Mouse (Mus musculus): ENCODE results near the gene Erh. TPM values are rescaled to one million over a fixed set of nuclear protein-coding genes. Genes with fewer than 3 reads are reported as not detected.
A peak's percentile ranks its signal among the peaks of the same experiment; 100 is the strongest.

Erh gene
- total RNA-seq, 4 experiments from 2014 or later: 23.9 to 53.3 (median 35.7) TPM

DNA sequence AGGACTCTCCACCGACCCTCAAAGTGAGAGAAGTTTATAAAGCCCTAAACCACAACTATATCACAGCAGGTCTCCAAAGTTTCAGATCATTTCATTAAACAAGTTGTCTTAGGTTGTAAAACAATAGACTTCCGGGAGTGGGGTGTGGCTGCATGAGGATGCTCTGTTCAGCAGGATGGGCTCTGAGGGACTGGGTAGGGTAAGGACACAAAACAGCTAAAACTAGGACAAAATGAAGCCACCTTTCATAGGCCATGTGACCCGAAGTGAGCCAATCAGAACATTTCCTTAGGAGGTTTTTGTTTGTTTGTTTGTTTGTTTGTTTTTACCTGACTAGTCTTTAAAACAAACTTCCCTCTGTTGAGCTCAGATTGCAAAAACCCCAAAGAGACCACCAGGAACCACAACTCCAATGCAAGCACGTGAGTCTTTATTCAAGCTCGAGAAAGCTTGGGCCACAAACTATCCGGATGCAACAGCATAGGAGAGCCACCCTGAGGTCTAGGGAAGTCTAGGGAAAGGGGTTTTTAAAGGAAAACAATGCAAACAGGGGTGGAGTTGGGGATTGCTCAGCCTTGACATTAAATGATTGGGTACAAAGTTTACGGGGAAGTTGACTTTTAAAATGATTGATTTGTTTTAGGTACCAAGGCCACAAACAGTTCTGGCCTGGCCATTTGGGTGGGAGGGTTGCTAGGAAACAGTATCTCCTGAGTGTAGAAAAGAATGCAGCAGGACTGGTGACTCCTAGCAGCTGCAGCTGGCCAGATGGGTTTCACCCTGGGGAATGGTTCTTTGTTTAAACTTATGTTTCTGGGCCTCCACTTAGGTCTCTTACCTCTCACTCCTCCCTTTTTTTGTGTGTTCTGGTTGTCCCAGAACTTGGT, 28.5 kb downstream of the Erh start:
- DNase-seq (ENCODE audit: low spot score in 2 of 2): no peak

DNA sequence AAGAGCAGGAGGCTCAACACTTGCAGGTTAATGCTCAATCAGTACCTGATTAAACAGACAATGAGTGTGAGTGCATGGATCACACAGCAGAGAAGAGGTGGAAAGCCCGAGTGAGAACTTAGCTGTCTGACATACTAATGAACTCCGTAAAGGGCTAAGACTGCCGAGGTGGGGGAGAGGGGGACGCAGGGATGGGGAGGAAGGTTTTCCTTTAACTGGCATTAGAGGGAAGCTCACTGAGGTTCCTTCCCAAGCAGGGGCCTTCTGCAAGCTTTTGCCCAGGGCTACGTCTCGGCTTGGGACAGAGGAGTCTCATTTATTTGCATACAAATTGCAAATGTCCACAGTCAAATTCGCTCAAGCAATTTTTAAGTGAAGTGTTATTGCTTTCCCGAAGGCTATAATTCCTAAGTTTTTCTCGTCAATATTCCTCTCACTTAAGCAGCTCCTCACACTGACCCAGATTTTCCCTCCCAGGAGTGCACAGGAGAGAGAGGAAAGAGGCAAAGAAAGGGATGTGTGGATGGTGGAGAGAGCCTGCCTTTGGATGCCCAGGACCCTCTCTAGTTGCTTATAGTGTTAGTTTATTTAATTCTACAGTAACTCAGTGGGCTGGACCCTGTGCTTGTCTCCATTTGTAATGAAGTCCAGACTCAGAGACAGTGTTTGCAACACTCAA, 31.9 kb downstream of the Erh start:
- DNase-seq (ENCODE audit: low spot score in 2 of 2): no peak

- DNase-seq (ENCODE audit: low spot score in 2 of 2): no peak
These were observed 34.2 kb downstream of the Erh start for GRCm38 (mm10) chr12:80609928-80610327.

- no peak for DNase-seq (ENCODE audit: low spot score in 2 of 2)
These were observed 35.6 kb downstream of the Erh start for GRCm38 (mm10) chr12:80608576-80608975.

- DNase-seq (ENCODE audit: low spot score in 2 of 2): peak in 1 of 2 experiments; percentile 45
These were observed 39.9 kb downstream of the Erh start for GRCm38 (mm10) chr12:80604218-80604617.

DNA sequence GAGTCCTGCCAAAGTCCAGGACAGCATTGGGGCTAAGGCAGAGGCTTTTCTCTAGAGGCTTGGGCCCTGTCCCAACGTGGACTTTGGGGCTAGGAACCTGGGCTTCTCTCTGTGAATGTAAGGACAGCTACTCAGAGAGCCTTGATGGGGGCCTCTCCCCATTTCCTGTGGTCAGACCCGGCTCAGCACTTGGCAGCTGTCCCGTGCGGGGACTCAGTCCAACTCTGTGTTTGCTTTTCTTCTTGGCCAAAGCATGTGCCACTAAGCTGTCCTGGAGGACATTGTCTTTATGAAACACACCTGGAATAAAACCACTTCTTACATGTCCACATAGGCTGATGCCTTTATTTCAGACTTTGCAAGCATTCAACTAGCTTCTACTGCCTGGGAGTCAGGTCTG, 40.6 kb downstream of the Erh start:
- no peak for DNase-seq (ENCODE audit: low spot score in 2 of 2)

GRCm38 (mm10) chr12:80602432-80602831, 41.7 kb downstream of the Erh start:
- no peak for DNase-seq (ENCODE audit: low spot score in 2 of 2)

DNA sequence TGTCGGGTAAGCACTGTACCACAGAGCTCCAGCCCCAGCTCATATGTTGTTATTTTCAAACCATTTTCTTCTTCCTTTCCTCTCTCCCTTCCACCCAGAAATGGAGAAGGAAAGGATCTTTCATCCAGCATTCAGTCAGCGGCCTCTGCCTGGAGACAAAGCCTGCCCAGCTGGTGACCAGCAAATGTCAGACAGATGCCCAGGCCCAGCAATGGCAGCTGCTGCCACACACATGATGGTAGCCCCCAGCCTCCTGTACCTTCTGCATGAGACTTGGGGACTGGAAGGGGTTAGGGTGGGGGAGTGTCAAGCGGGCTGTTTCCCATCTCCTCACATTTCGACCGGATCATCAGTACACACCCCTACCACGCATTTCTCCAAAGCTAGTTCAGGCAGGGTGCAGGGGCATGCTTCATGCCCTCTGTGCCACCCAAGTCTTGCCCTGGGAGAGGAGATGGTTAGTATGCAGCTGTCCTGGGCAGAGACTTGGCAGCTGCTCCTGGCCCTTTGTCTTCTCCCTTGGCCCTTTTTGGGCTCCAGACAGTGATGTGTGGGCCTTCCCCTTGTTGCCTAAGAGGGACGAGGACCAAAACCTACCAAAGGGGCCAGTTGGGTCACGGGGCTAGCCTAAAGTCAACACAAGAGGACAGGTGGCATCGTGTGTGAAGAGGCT, 42.4 kb downstream of the Erh start:
- DNase-seq (ENCODE audit: low spot score in 2 of 2): no peak

GRCm38 (mm10) chr12:80598756-80599155, 45.4 kb downstream of the Erh start:
- peak; percentile 67 to 77 for DNase-seq (ENCODE audit: low spot score in 2 of 2)

DNA sequence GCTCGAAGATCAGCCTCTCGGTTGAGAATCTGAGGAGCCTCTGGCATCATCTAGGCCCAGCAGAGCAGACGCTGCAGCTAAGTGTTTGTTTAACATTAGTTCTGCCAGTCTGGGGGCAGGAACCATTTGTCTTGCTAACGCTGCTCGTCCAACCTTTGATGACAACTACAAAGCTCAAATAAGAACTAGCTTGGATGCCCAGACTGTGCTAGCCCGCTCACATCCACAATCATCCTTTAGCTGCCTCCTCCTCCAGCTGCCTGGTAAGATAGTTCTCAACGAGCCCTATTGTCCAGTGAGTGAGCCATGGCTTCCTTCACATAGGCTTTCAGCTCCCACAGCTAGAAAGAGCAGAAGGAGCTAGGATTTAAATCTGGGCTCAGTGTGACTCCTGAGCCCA, 45.9 kb downstream of the Erh start:
- DNase-seq (ENCODE audit: low spot score in 2 of 2): peak in 1 of 2 experiments; percentile 29

DNA sequence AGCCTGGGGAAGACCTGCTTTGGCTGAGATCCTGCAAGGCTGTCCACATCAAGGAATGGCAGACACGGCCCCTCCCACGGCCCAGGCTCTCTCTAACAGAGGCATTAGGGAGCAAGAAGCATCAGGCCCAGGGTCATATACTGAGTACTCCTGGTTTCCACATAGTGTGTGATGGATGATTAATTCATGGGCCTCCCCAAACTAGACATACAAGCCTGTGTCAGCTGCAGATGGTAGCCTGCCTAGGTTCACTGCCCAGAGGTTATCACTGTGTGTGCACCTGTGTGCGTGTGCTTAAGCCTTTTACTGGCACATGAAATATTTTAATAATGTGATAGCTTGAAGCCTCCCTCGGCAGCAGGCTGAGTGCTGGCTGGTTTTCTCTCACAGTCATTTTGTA, 48.2 kb downstream of the Erh start:
- DNase-seq (ENCODE audit: low spot score in 2 of 2): no peak

GRCm38 (mm10) chr12:80595566-80595965, 48.6 kb downstream of the Erh start:
- DNase-seq (ENCODE audit: low spot score in 2 of 2): no peak

DNA sequence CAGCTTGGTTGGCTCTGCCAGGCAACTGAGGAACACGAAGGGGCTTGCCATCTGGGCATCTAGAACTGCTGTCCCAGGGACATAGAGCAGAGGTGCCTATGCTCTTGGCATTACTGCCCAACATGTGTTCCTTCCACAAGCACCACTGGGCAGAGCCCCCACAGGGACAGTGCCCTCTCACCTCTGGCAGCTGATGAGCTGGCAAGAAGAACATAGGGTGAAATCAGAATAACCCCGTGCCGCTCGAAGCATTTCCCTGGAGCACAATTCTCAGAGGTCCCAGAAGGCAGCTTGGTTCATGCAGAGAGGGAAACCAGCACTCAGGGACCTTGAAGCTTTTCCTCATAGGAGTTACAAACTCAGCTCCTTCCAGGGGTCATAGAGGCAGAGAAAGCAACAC, 49.4 kb downstream of the Erh start:
- no peak for DNase-seq (ENCODE audit: low spot score in 2 of 2)

GRCm38 (mm10) chr12:80594141-80594540, 50.0 kb downstream of the Erh start:
- no peak for DNase-seq (ENCODE audit: low spot score in 2 of 2)

DNA sequence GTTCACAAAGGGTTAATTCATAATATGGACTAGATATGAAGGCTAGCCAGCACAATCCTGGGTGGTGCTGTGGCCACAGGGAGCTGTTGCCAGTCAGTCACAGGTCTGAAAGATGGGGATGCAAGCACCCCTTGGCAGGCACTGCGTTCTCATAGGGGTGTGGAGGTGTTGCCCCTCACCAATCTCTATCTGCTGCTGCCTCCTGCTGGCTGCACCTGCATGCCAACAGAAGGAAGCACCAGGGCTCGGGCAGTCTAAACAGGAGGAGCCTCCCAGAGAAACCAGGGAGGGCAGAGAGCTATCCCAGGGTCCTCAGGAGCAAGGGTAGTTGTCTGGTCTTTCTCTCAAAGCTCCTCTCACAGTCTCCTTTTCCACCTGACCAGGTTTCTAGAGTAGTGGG, 59.2 kb downstream of the Erh start:
- DNase-seq (ENCODE audit: low spot score in 2 of 2): no peak

Other genes starting within 250 kb of the Erh start
- gene Dcaf5, start 207.7 kb downstream of the Erh start, total RNA-seq (2022): 10 to 100 TPM; 60.9 to 78.0 (median 70.8) TPM
- gene Exd2, start 181.2 kb downstream of the Erh start, total RNA-seq (2022): 100 to 1,000 TPM in 2 of 4 experiments, 10 to 100 TPM in 2; 86.5 to 127 (median 106) TPM
- gene Galnt16, start 126.1 kb downstream of the Erh start, total RNA-seq (2022): 100 to 1,000 TPM; 164 to 194 (median 183) TPM
- gene Slc39a9, start 458 bp downstream of the Erh start, total RNA-seq (2022): 10 to 100 TPM; 35.0 to 43.0 (median 38.3) TPM
- 10 to 100 TPM in 1 of 4 experiments, 1 to 10 TPM in 3; 5.0 to 11.0 (median 7.6) TPM for gene Plekhd1, start 48.2 kb upstream of the Erh start, total RNA-seq (2022)
- 10 to 100 TPM; 15.1 to 16.6 (median 15.8) TPM for gene Ccdc177, start 116.3 kb upstream of the Erh start, total RNA-seq (2022)
- 10 to 100 TPM; 62.8 to 67.0 (median 65.0) TPM for gene Susd6, start 146.2 kb upstream of the Erh start, total RNA-seq (2022)